Mouse (Mus musculus): ENCODE data around the gene Dicer1. TPM values are rescaled to one million over a fixed set of nuclear protein-coding genes. Genes with fewer than 3 reads are reported as not detected.

Dicer1 gene
- total RNA-seq (2021) = 10 to 100 TPM; 77.0 to 80.2 TPM

GRCm38 (mm10) chr12:104751814-104752765 lies at the start of gene Dicer1:
Gene Dicer1, minus strand, starts transcription at chr12:104751952.
- DNase-seq = peak; percentile 98
- intact Hi-C loops (cut with DNase I) = loop anchor here (10.0 kb wide), 1 partner anchor 183 kb away; no protein-coding TSS in a partner anchor

GRCm38 (mm10) chr12:104799365-104799764 lies 47.6 kb upstream of the Dicer1 start:
- DNase-seq = no peak
- intact Hi-C loops (cut with DNase I) = no loop called here

GRCm38 (mm10) chr12:104797905-104798304 lies 46.2 kb upstream of the Dicer1 start:
- intact Hi-C loops (cut with DNase I) = no loop called here
- no peak for DNase-seq

- intact Hi-C loops (cut with DNase I) = no loop called here
- DNase-seq = no peak
These were observed 45.1 kb upstream of the Dicer1 start for GRCm38 (mm10) chr12:104796635-104797378.

GRCm38 (mm10) chr12:104794957-104795356 lies 43.2 kb upstream of the Dicer1 start:
- DNase-seq = no peak
- intact Hi-C loops (cut with DNase I) = no loop called here

GRCm38 (mm10) chr12:104793486-104793885 lies 41.7 kb upstream of the Dicer1 start:
- peak; percentile 37 for DNase-seq
- intact Hi-C loops (cut with DNase I) = no loop called here

GRCm38 (mm10) chr12:104777603-104778002 lies 25.9 kb upstream of the Dicer1 start:
- intact Hi-C loops (cut with DNase I) = no loop called here
- DNase-seq = no peak

GRCm38 (mm10) chr12:104771941-104772340 lies 20.2 kb upstream of the Dicer1 start:
- DNase-seq = peak; percentile 21
- intact Hi-C loops (cut with DNase I) = no loop called here

GRCm38 (mm10) chr12:104769201-104769785 lies 17.5 kb upstream of the Dicer1 start:
- intact Hi-C loops (cut with DNase I) = no loop called here
- DNase-seq = no peak

- intact Hi-C loops (cut with DNase I) = no loop called here
These were observed 15.4 kb upstream of the Dicer1 start for GRCm38 (mm10) chr12:104767183-104767582.

GRCm38 (mm10) chr12:104765761-104766160 lies 14.0 kb upstream of the Dicer1 start:
- intact Hi-C loops (cut with DNase I) = no loop called here
- no peak for DNase-seq

More at GRCm38 (mm10) chr12:104767183-104767582, 15.4 kb upstream of the Dicer1 start:
- DNase-seq = no peak

- DNase-seq = no peak
- intact Hi-C loops (cut with DNase I) = no loop called here
These were observed 13.4 kb upstream of the Dicer1 start for GRCm38 (mm10) chr12:104765116-104765515.

GRCm38 (mm10) chr12:104763918-104764317 lies 12.2 kb upstream of the Dicer1 start:
- no peak for DNase-seq
- intact Hi-C loops (cut with DNase I) = no loop called here

GRCm38 (mm10) chr12:104761411-104761810 lies 9.7 kb upstream of the Dicer1 start:
- intact Hi-C loops (cut with DNase I) = no loop called here
- DNase-seq = no peak

GRCm38 (mm10) chr12:104758066-104758465 lies 6.3 kb upstream of the Dicer1 start:
- intact Hi-C loops (cut with DNase I) = loop anchor here (10.0 kb wide), 1 partner anchor 177 kb away; no protein-coding TSS in a partner anchor
- no peak for DNase-seq

GRCm38 (mm10) chr12:104753686-104754085 lies 1.9 kb upstream of the Dicer1 start:
- intact Hi-C loops (cut with DNase I) = loop anchor here (10.0 kb wide), 1 partner anchor 181 kb away; no protein-coding TSS in a partner anchor
- DNase-seq = no peak

- intact Hi-C loops (cut with DNase I) = loop anchor here (10.0 kb wide), 1 partner anchor 183 kb away; no protein-coding TSS in a partner anchor
- peak; percentile 67 for DNase-seq
These were observed 380 bp downstream of the Dicer1 start for GRCm38 (mm10) chr12:104751331-104751813.

GRCm38 (mm10) chr12:104748946-104749345 lies 2.8 kb downstream of the Dicer1 start:
- no peak for DNase-seq
- intact Hi-C loops (cut with DNase I) = no loop called here

GRCm38 (mm10) chr12:104747252-104747651 lies 4.5 kb downstream of the Dicer1 start:
- intact Hi-C loops (cut with DNase I) = no loop called here
- no peak for DNase-seq

GRCm38 (mm10) chr12:104746601-104747000 lies 5.2 kb downstream of the Dicer1 start:
- intact Hi-C loops (cut with DNase I) = no loop called here
- no peak for DNase-seq

- DNase-seq = no peak
These were observed 8.1 kb downstream of the Dicer1 start for GRCm38 (mm10) chr12:104743687-104744086.

More at GRCm38 (mm10) chr12:104743687-104744086, 8.1 kb downstream of the Dicer1 start:
- intact Hi-C loops (cut with DNase I) = no loop called here

All from left cerebral cortex, postnatal 4 days (tissue).